Mouse (Mus musculus) macrophage (primary cell): ENCODE data around the gene Rnf19b. TPM values are rescaled to one million over a fixed set of nuclear protein-coding genes. Genes with fewer than 3 reads are reported as not detected.
A peak's percentile ranks its signal among the peaks of the same experiment; 100 is the strongest.

Experiments used
- H3K27ac ChIP-seq: fragments of 350-480 bp; formaldehyde crosslinking; 2 replicates; pipeline ENCODE4 v1.9.0; 2021
- H3K36me3 ChIP-seq: fragments of 350-480 bp; formaldehyde crosslinking; 2 replicates; pipeline ENCODE4 v1.9.0; 2021; ENCODE audit errors: inconsistent target
- H3K4me3 ChIP-seq: fragments of 350-480 bp; formaldehyde crosslinking; 2 replicates; pipeline ENCODE4 v1.9.0; 2021; ENCODE audit errors: inconsistent target
- H3K79me2 ChIP-seq: fragments of 350-480 bp; formaldehyde crosslinking; 2 replicates; pipeline ENCODE4 v1.9.0; 2021; ENCODE audit errors: inconsistent target
- WGBS: methylation state at CpG from one replicate; pipeline ENCODE4 v1.1.7; 2026; ENCODE audit warnings: inconsistent platforms; ENCODE audit not compliant: missing documents; 5-methylcytosine and 5-hydroxymethylcytosine counted together
- polyA plus RNA-seq: library from polyadenylated mRNA; stranded (reverse); fragments of 250-400 nt; gene quantifications from 3 replicates; pipeline ENCODE4 v1.2.4, GENCODE M21; 2018; ENCODE audit warnings: inconsistent platforms

Gene Rnf19b
- polyA plus RNA-seq, 1 experiment from 2014 or later: 72.8 TPM

- H3K4me3 ChIP-seq: no peak overlapping the region
- WGBS: 79% methylated on average over 6 of the region's 6 CpGs
- no peaks in the 10 kb centered on the region for H3K36me3 ChIP-seq
- no peaks in the 10 kb centered on the region for H3K79me2 ChIP-seq
- H3K27ac ChIP-seq: no peak overlapping the region
Observed at GRCm38 (mm10) chr4:129050901-129051417, 7.1 kb upstream of the Rnf19b start.

- no peak overlapping the region for H3K4me3 ChIP-seq
- H3K27ac ChIP-seq: no peak overlapping the region
- WGBS: 73% methylated on average over 11 of the region's 11 CpGs
- no peaks in the 10 kb centered on the region for H3K79me2 ChIP-seq
- no peaks in the 10 kb centered on the region for H3K36me3 ChIP-seq
Observed at GRCm38 (mm10) chr4:129051461-129052183, 6.4 kb upstream of the Rnf19b start.

- Histone ChIP-seq H3K36me3 (no peaks in the 10 kb centered on the region), H3K4me3 (no peak overlapping the region), H3K27ac (no peak overlapping the region), H3K79me2 (peaks cover 13% of the 10 kb centered on the region)
- 90% methylated on average over 12 of the region's 12 CpGs for WGBS
Observed at GRCm38 (mm10) chr4:129054757-129055156, 3.3 kb upstream of the Rnf19b start.

- 95% methylated on average over 3 of the region's 5 CpGs for WGBS
Observed at GRCm38 (mm10) chr4:129055562-129055961, 2.5 kb upstream of the Rnf19b start.

GRCm38 (mm10) chr4:129057533-129058206 is 401 bp upstream of the Rnf19b start:
- peak overlapping the region; percentile 26 for H3K4me3 ChIP-seq
- H3K36me3 ChIP-seq: no peaks in the 10 kb centered on the region
- 5% methylated on average over 43 of the region's 44 CpGs for WGBS
- peaks cover 42% of the 10 kb centered on the region for H3K79me2 ChIP-seq
- no peak overlapping the region for H3K27ac ChIP-seq

More at GRCm38 (mm10) chr4:129055562-129055961, 2.5 kb upstream of the Rnf19b start:
- peaks cover 21% of the 10 kb centered on the region for H3K79me2 ChIP-seq
- no peaks in the 10 kb centered on the region for H3K36me3 ChIP-seq
- H3K4me3 ChIP-seq: no peak overlapping the region
- no peak overlapping the region for H3K27ac ChIP-seq

- Histone ChIP-seq H3K36me3 (no peaks in the 10 kb centered on the region), H3K27ac (peak overlapping the region; percentile 31; the same call in 1 of the 2 replicates), H3K79me2 (peaks cover 57% of the 10 kb centered on the region), H3K4me3 (peak overlapping the region; percentile 88)
- 2% methylated on average over 13 of the region's 13 CpGs for WGBS
Observed at GRCm38 (mm10) chr4:129059125-129059551, 1.1 kb downstream of the Rnf19b start.

- Histone ChIP-seq H3K36me3 (no peaks in the 10 kb centered on the region), H3K4me3 (peak overlapping the region; percentile 88), H3K27ac (no peak overlapping the region), H3K79me2 (peaks cover 64% of the 10 kb centered on the region)
- 2% methylated on average over 4 of the region's 4 CpGs for WGBS
Observed at GRCm38 (mm10) chr4:129059922-129060321, 1.9 kb downstream of the Rnf19b start.

GRCm38 (mm10) chr4:129061486-129061885 is 3.4 kb downstream of the Rnf19b start:
- WGBS: 100% methylated on average over 1 of the region's 1 CpGs
- no peaks in the 10 kb centered on the region for H3K36me3 ChIP-seq
- H3K79me2 ChIP-seq: peaks cover 80% of the 10 kb centered on the region
- no peak overlapping the region for H3K4me3 ChIP-seq
- no peak overlapping the region for H3K27ac ChIP-seq

- Histone ChIP-seq H3K4me3 (no peak overlapping the region), H3K27ac (0 out of 2 replicates have a peak overlapping the region, but pooled peaks have one; percentile 12), H3K79me2 (peaks cover 90% of the 10 kb centered on the region), H3K36me3 (no peaks in the 10 kb centered on the region)
- WGBS: 90% methylated on average over 3 of the region's 3 CpGs
Observed at GRCm38 (mm10) chr4:129062281-129063075, 4.4 kb downstream of the Rnf19b start.

- H3K4me3 ChIP-seq: no peak overlapping the region
- peak overlapping the region; percentile 28; the same call in 1 of the 2 replicates for H3K27ac ChIP-seq
Observed at GRCm38 (mm10) chr4:129065688-129066236, 7.7 kb downstream of the Rnf19b start.

GRCm38 (mm10) chr4:129067638-129068415 is 9.8 kb downstream of the Rnf19b start:
- H3K27ac ChIP-seq: peak overlapping the region; percentile 38
- peaks cover 100% of the 10 kb centered on the region for H3K79me2 ChIP-seq
- H3K36me3 ChIP-seq: peaks cover 14% of the 10 kb centered on the region
- H3K4me3 ChIP-seq: no peak overlapping the region
- 80% methylated on average over 5 of the region's 5 CpGs for WGBS

More at GRCm38 (mm10) chr4:129065688-129066236, 7.7 kb downstream of the Rnf19b start:
- H3K79me2 ChIP-seq: peaks cover 100% of the 10 kb centered on the region
- no peaks in the 10 kb centered on the region for H3K36me3 ChIP-seq

- WGBS: 82% methylated on average over 4 of the region's 4 CpGs
- Histone ChIP-seq H3K36me3 (peaks cover 24% of the 10 kb centered on the region), H3K79me2 (peaks cover 100% of the 10 kb centered on the region), H3K4me3 (no peak overlapping the region), H3K27ac (peak overlapping the region; percentile 38; the same call in 1 of the 2 replicates)
Observed at GRCm38 (mm10) chr4:129068848-129069247, 10.8 kb downstream of the Rnf19b start.

- Histone ChIP-seq H3K4me3 (no peak overlapping the region), H3K27ac (no peak overlapping the region), H3K79me2 (peaks cover 11% of the 10 kb centered on the region; the same call in 1 of the 2 replicates), H3K36me3 (peaks cover 76% of the 10 kb centered on the region)
- WGBS: 97% methylated on average over 8 of the region's 9 CpGs
Observed at GRCm38 (mm10) chr4:129079126-129079525, 21.1 kb downstream of the Rnf19b start.
